9 mouse cellular contexts compared by ENCODE assay signal in the genomic region with DNA sequence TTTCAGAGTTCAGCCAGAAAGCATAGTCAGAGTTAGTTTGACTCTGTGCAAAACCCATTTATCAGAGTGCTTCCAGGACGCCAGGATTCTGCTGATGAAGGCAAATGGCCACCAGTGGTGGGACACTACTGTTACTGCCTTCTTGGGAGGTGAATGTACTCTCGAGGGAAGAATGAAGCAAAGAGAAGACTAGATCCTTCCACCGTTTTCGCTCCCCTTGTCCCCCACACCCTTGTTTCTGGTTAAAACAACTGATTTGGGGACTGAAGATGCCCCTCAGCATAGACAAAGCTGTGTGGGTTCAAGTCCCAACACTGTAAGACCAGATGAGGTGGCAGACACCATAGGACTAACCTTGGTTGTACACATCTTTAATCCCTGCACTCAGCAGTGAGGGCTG. TPM values are rescaled to one million over a fixed set of nuclear protein-coding genes. Genes with fewer than 3 reads are reported as not detected.
A peak's percentile ranks its signal among the peaks of the same experiment; 100 is the strongest.
DNase-seq lines count a peak whose midpoint lies in the region; ATAC-seq and TF ChIP-seq lines count a peak whose summit lies in the region.
"Had no signal": no experiment of that assay in that cellular context is flagged by ENCODE, and none has a peak within 500 bp of the region (broad histone marks: within the 10 kb centered on the region; RNA-seq: fewer than 3 reads in every experiment).

No protein-coding gene starts in this region.

- peaks cover 31% of the 10 kb centered on the region for H3K4me1 ChIP-seq in forebrain, postnatal 0 days (ENCODE audit: insufficient read depth)
- peaks cover 70% of the 10 kb centered on the region for H3K4me1 ChIP-seq in forebrain, embryonic 13.5 days
- H3K4me1 ChIP-seq in lung, embryonic 14.5 days (ENCODE audit: insufficient read depth), result peaks cover 45% of the 10 kb centered on the region
- H3K4me1 ChIP-seq in embryonic fibroblast, embryonic 13.5 days (ENCODE audit: control insufficient read depth, insufficient read depth, low read length), result peaks cover 18% of the 10 kb centered on the region
- peaks cover 60% of the 10 kb centered on the region for H3K4me1 ChIP-seq in liver, embryonic 16.5 days (ENCODE audit: control insufficient read depth, low read depth, low read length)

- no peak for DNase-seq in forebrain, postnatal 0 days
- DNase-seq in lung, embryonic 14.5 days, result no peak
- DNase-seq in lung, postnatal 4 days, result no peak
- no peak for DNase-seq in right cerebral cortex, adult 2 months (ENCODE audit: low spot score in 2 of 2)
- no peak for DNase-seq in gastrocnemius, postnatal 25 days

- no peak overlapping the region for H3K4me3 ChIP-seq in forebrain, postnatal 0 days (ENCODE audit: low read depth, low read length)
- H3K4me3 ChIP-seq in forebrain, embryonic 13.5 days, result no peak overlapping the region
- no peak overlapping the region for H3K4me3 ChIP-seq in lung, embryonic 14.5 days (ENCODE audit: low read depth, low read length)
- no peak overlapping the region for H3K4me3 ChIP-seq in embryonic fibroblast, embryonic 13.5 days (ENCODE audit: insufficient read depth, low read length)
- H3K4me3 ChIP-seq in liver, embryonic 16.5 days (ENCODE audit: low read depth, low read length), result no peak overlapping the region
- H3K4me3 ChIP-seq: neural tube, embryonic 12.5 days had no signal

- WGBS in forebrain, postnatal 0 days, result 71% methylated on average over 4 of the region's 4 CpGs
- WGBS in forebrain, embryonic 13.5 days, result 74% methylated on average over 4 of the region's 4 CpGs
- WGBS in lung, embryonic 14.5 days, result 59% methylated on average over 4 of the region's 4 CpGs
- WGBS in liver, embryonic 16.5 days (ENCODE audit: insufficient replicate concordance), result 53% methylated on average over 4 of the region's 4 CpGs

- H3K27ac ChIP-seq in forebrain, postnatal 0 days (ENCODE audit: low read depth, low read length), result no peak overlapping the region
- H3K27ac ChIP-seq in forebrain, embryonic 13.5 days, result no peak overlapping the region
- peak overlapping the region; percentile 98 for H3K27ac ChIP-seq in lung, embryonic 14.5 days (ENCODE audit: low read depth)
- peak overlapping the region; percentile 86 for H3K27ac ChIP-seq in embryonic fibroblast, embryonic 13.5 days (ENCODE audit: insufficient read depth, low read length)
- peak overlapping the region; percentile 79; the same call in 1 of the 2 replicates for H3K27ac ChIP-seq in liver, embryonic 16.5 days (ENCODE audit: low read length)
- H3K27ac ChIP-seq: neural tube, embryonic 12.5 days had no signal

- no peak for TF ChIP-seq CTCF in forebrain, postnatal 0 days (IDR thresholded peaks at IDR 0.05; ENCODE audit: low read depth)
- TF ChIP-seq CTCF in lung, embryonic 14.5 days (IDR thresholded peaks at IDR 0.05; ENCODE audit: low read depth), result no peak
- no peak for TF ChIP-seq CTCF in embryonic fibroblast, embryonic 13.5 days (IDR thresholded peaks at IDR 0.05; ENCODE audit: borderline replicate concordance, insufficient read depth, low read length)

- no peak for TF ChIP-seq POLR2A in embryonic fibroblast, embryonic 13.5 days (IDR thresholded peaks at IDR 0.05; ENCODE audit: low read depth, low read length)

- H3K36me3 ChIP-seq in forebrain, postnatal 0 days (ENCODE audit: insufficient read depth), result no peaks in the 10 kb centered on the region
- no peaks in the 10 kb centered on the region for H3K36me3 ChIP-seq in forebrain, embryonic 13.5 days (ENCODE audit: poor library complexity, severe bottlenecking)
- no peaks in the 10 kb centered on the region for H3K36me3 ChIP-seq in lung, embryonic 14.5 days (ENCODE audit: insufficient read depth)
- no peaks in the 10 kb centered on the region for H3K36me3 ChIP-seq in liver, embryonic 16.5 days (ENCODE audit: control insufficient read depth, insufficient read depth)
- H3K36me3 ChIP-seq: neural tube, embryonic 12.5 days had no signal

- ATAC-seq in forebrain, postnatal 0 days, result no peak
- no peak for ATAC-seq in forebrain, embryonic 13.5 days
- ATAC-seq in lung, embryonic 14.5 days (ENCODE audit: insufficient read depth), result no peak
- no peak for ATAC-seq in liver, embryonic 16.5 days (ENCODE audit: low read depth)

- H3K27me3 ChIP-seq in forebrain, postnatal 0 days (ENCODE audit: insufficient read depth, low read length), result no peaks in the 10 kb centered on the region
- no peaks in the 10 kb centered on the region for H3K27me3 ChIP-seq in forebrain, embryonic 13.5 days
- H3K27me3 ChIP-seq in lung, embryonic 14.5 days (ENCODE audit: insufficient read depth, low read length), result no peaks in the 10 kb centered on the region
- no peaks in the 10 kb centered on the region for H3K27me3 ChIP-seq in liver, embryonic 16.5 days (ENCODE audit: control insufficient read depth, insufficient read depth, low read depth, low read length)
- H3K27me3 ChIP-seq: neural tube, embryonic 12.5 days had no signal

- H3K4me2 ChIP-seq in forebrain, postnatal 0 days (ENCODE audit: low read depth), result no peak overlapping the region
- H3K4me2 ChIP-seq in forebrain, embryonic 13.5 days, result no peak overlapping the region
- H3K4me2 ChIP-seq in lung, embryonic 14.5 days, result no peak overlapping the region
- H3K4me2 ChIP-seq in liver, embryonic 16.5 days (ENCODE audit: low read depth, low read length), result no peak overlapping the region

- no peaks in the 10 kb centered on the region for H3K9me3 ChIP-seq in forebrain, postnatal 0 days (ENCODE audit: low read length)
- H3K9me3 ChIP-seq in forebrain, embryonic 13.5 days (replicated peaks), result no peaks in the 10 kb centered on the region
- no peaks in the 10 kb centered on the region for H3K9me3 ChIP-seq in lung, embryonic 14.5 days (ENCODE audit: low read depth, low read length)
- no peaks in the 10 kb centered on the region for H3K9me3 ChIP-seq in liver, embryonic 16.5 days (replicated peaks; ENCODE audit: control insufficient read depth, low read length)
- H3K9me3 ChIP-seq: neural tube, embryonic 12.5 days had no signal

- H3K9ac ChIP-seq in forebrain, postnatal 0 days, result peak overlapping the region; percentile 41; the same call in 1 of the 2 replicates
- no peak overlapping the region for H3K9ac ChIP-seq in forebrain, embryonic 13.5 days
- H3K9ac ChIP-seq in lung, embryonic 14.5 days, result no peak overlapping the region
- H3K9ac ChIP-seq in liver, embryonic 16.5 days (ENCODE audit: low read depth, low read length), result no peak overlapping the region
- H3K9ac ChIP-seq: neural tube, embryonic 12.5 days had no signal

RNA-seq across cellular contexts. Expression of a gene that starts 9.0 kb away (rescaled TPM):
- total RNA-seq in forebrain, postnatal 0 days (2014; rRNA removed), result 4.5 and 6.7 TPM in 2 replicates
- polyA plus RNA-seq in forebrain, postnatal 0 days (2015; fragmentation: Nextera tagmentation; extraction: Ambion mirVana), result 10.8 and 11.4 TPM in 2 replicates
- 2.1 and 2.3 TPM in 2 replicates for polyA plus RNA-seq in forebrain, embryonic 13.5 days (2015; fragmentation: Nextera tagmentation; extraction: Ambion mirVana)
- 1.4 and 1.7 TPM in 2 replicates for polyA plus RNA-seq in lung, embryonic 14.5 days (2014; fragmentation: Nextera tagmentation; extraction: Ambion mirVana)
- 18.7 and 23.7 TPM in 2 replicates for polyA plus RNA-seq in embryonic fibroblast, embryonic 13.5 days (2011; ENCODE audit: insufficient read length, low read depth, missing spikeins)
- 0.65 and 0.66 TPM in 2 replicates for polyA plus RNA-seq in liver, embryonic 16.5 days (2015; fragmentation: Nextera tagmentation; extraction: Ambion mirVana)
- 100 to 1,000 TPM in 1 of 2 experiments, 10 to 100 TPM in 1; 98.0 to 119 TPM for total RNA-seq in gastrocnemius, postnatal 25 days (2021)

RNA-seq across cellular contexts. Expression of a gene that starts 11.2 kb away (rescaled TPM):
- 87.2 and 94.6 TPM in 2 replicates for total RNA-seq in forebrain, postnatal 0 days (2014; rRNA removed)
- polyA plus RNA-seq in forebrain, postnatal 0 days (2015; fragmentation: Nextera tagmentation; extraction: Ambion mirVana), result 16.3 and 24.1 TPM in 2 replicates
- polyA plus RNA-seq in forebrain, embryonic 13.5 days (2015; fragmentation: Nextera tagmentation; extraction: Ambion mirVana), result 31.3 and 32.9 TPM in 2 replicates
- polyA plus RNA-seq in lung, embryonic 14.5 days (2014; fragmentation: Nextera tagmentation; extraction: Ambion mirVana), result 16.2 and 16.3 TPM in 2 replicates
- polyA plus RNA-seq in embryonic fibroblast, embryonic 13.5 days (2011; ENCODE audit: insufficient read length, low read depth, missing spikeins), result 77.7 and 83.8 TPM in 2 replicates
- polyA plus RNA-seq in liver, embryonic 16.5 days (2015; fragmentation: Nextera tagmentation; extraction: Ambion mirVana), result 4.9 and 5.3 TPM in 2 replicates
- total RNA-seq in gastrocnemius, postnatal 25 days (2021), result 10 to 100 TPM; 51.3 to 63.6 TPM

RNA-seq across cellular contexts. Expression of a gene that starts 20.6 kb away (rescaled TPM):
- total RNA-seq in forebrain, postnatal 0 days (2014; rRNA removed), result 22.5 and 27.2 TPM in 2 replicates
- 29.5 and 37.4 TPM in 2 replicates for polyA plus RNA-seq in forebrain, postnatal 0 days (2015; fragmentation: Nextera tagmentation; extraction: Ambion mirVana)
- polyA plus RNA-seq in forebrain, embryonic 13.5 days (2015; fragmentation: Nextera tagmentation; extraction: Ambion mirVana), result 46.4 and 51.1 TPM in 2 replicates
- polyA plus RNA-seq in lung, embryonic 14.5 days (2014; fragmentation: Nextera tagmentation; extraction: Ambion mirVana), result 41.0 and 42.8 TPM in 2 replicates
- 29.7 and 36.7 TPM in 2 replicates for polyA plus RNA-seq in embryonic fibroblast, embryonic 13.5 days (2011; ENCODE audit: insufficient read length, low read depth, missing spikeins)
- polyA plus RNA-seq in liver, embryonic 16.5 days (2015; fragmentation: Nextera tagmentation; extraction: Ambion mirVana), result 11.6 and 13.6 TPM in 2 replicates
- total RNA-seq in gastrocnemius, postnatal 25 days (2021), result 10 to 100 TPM; 13.9 to 15.0 TPM

RNA-seq across cellular contexts. Expression of a gene that starts 43.7 kb away (rescaled TPM):
- 1,003 and 1,159 TPM in 2 replicates for total RNA-seq in forebrain, postnatal 0 days (2014; rRNA removed)
- 223 and 233 TPM in 2 replicates for polyA plus RNA-seq in forebrain, postnatal 0 days (2015; fragmentation: Nextera tagmentation; extraction: Ambion mirVana)
- 93.5 and 95.2 TPM in 2 replicates for polyA plus RNA-seq in forebrain, embryonic 13.5 days (2015; fragmentation: Nextera tagmentation; extraction: Ambion mirVana)
- 46.8 and 47.1 TPM in 2 replicates for polyA plus RNA-seq in lung, embryonic 14.5 days (2014; fragmentation: Nextera tagmentation; extraction: Ambion mirVana)
- 66.0 and 83.9 TPM in 2 replicates for polyA plus RNA-seq in embryonic fibroblast, embryonic 13.5 days (2011; ENCODE audit: insufficient read length, low read depth, missing spikeins)
- 6.5 and 7.7 TPM in 2 replicates for polyA plus RNA-seq in liver, embryonic 16.5 days (2015; fragmentation: Nextera tagmentation; extraction: Ambion mirVana)
- total RNA-seq in gastrocnemius, postnatal 25 days (2021), result 10 to 100 TPM; 75.4 to 89.1 TPM

RNA-seq across cellular contexts. Expression of a gene that starts 52.4 kb away (rescaled TPM):
- 28.7 TPM in 2 replicates for total RNA-seq in forebrain, postnatal 0 days (2014; rRNA removed)
- 5.6 and 9.8 TPM in 2 replicates for polyA plus RNA-seq in forebrain, postnatal 0 days (2015; fragmentation: Nextera tagmentation; extraction: Ambion mirVana)
- 2.4 and 3.0 TPM in 2 replicates for polyA plus RNA-seq in forebrain, embryonic 13.5 days (2015; fragmentation: Nextera tagmentation; extraction: Ambion mirVana)
- 1.5 and 2.1 TPM in 2 replicates for polyA plus RNA-seq in lung, embryonic 14.5 days (2014; fragmentation: Nextera tagmentation; extraction: Ambion mirVana)
- polyA plus RNA-seq in embryonic fibroblast, embryonic 13.5 days (2011; ENCODE audit: insufficient read length, low read depth, missing spikeins), result 1.6 and 2.0 TPM in 2 replicates
- 0.06 and 0.18 TPM in 2 replicates for polyA plus RNA-seq in liver, embryonic 16.5 days (2015; fragmentation: Nextera tagmentation; extraction: Ambion mirVana)
- under 1 TPM; 0.23 to 0.40 TPM for total RNA-seq in gastrocnemius, postnatal 25 days (2021)

Comparison
In these comparisons a context has a peak if more than half of its experiments do, and no peak if none do; other contexts are left out.
1. H3K27ac ChIP-seq: peak in lung, embryonic 14.5 days (single experiment), embryonic fibroblast, embryonic 13.5 days (single experiment) and liver, embryonic 16.5 days (single experiment); none in forebrain, postnatal 0 days (single experiment) and forebrain, embryonic 13.5 days (single experiment).